Mouse (Mus musculus) cerebellum, postnatal 10 days (tissue): ENCODE measurements around the gene A730071L15Rik.
A peak's percentile ranks its signal among the peaks of the same experiment; 100 is the strongest.

ENCODE experiments used
- DNase-seq, 2 experiments: peaks; one replicate each; pipeline ENCODE4 v3.0.0; 2021; ENCODE audit warnings: mixed read lengths in 2 of 2

The A730071L15Rik gene

DNA sequence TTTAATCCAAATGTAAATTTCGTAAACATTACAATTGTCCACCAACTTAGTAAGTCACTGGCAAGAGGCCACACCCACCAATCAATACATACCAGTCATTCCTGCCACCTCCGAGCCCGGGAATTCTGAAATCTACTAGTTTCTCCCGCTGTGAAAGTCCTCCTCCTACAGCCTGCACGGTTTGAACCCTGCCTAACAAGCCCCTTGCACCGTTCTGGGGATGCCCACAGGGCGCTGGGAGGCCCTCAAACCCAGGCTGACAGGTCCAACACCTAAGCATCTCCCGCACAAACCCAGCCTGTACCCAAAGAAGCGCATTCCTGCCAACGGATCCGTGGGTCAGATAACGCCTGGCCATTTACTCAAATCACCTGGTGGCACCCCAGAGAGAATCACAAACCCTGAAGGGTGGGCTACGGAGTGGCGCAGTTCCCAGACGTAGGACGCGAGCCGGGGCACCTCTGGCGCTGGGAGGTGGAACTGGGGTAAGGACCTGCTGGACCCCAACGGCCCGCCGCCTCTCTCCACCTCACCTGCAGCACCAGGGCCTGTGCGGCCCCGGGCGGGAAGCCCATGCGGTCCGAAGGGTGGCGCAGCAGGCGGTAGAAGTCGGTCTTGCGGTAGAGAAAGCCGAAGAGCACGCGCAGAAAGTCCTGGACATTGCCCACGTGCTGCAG lies at the start of gene A730071L15Rik:
TSS of gene A730071L15Rik (plus strand) at position 620 of the 677 bp plus-strand sequence.
- DNase-seq, result peak in 1 of 2 experiments; percentile 22

DNA sequence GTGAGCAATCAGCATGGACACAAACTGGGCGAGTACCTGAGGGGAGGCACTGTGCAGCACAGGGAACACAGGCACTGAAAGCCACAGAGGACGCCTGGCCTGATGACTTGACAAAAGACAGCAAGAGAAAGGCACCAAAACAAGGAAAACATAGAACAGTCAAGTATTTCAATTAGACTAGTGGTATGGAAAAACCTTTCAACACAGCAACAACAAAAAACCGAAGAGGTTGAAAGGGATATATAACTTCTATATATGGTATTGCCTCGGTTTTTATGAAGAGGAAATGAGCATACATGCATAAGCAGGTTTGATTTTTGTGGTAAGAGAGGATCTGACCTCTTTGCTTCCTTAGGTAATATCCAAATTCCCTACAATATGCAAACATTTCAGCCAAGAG lies 47.0 kb upstream of the A730071L15Rik start:
- DNase-seq, result no peak

DNA sequence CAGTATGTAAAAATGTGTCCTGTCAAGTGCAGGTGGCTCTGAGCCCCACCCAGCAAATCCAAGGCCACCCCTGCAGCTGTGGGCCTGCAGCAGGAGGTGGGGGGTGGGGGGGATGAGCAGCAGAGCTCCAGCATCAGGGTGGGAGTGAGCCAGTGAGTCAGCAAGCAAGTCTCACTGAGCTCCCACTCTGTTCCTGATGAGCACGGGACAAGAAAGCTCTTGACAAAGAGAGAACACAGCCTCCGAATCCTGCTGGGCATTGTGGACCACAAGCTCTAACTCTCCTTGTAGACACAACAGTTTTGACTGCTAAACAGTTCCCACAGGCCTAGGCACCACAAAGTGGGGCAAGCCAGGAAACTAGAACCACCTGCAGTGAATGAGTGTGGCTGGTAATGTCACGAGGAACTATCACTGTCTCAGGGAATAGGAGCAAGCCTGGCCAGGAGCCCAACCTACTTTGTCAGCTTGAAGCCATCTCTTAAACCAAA lies 45.6 kb upstream of the A730071L15Rik start:
- peak; percentile 39 to 49 for DNase-seq

- peak; percentile 70 to 73 for DNase-seq
These were observed 43.2 kb upstream of the A730071L15Rik start for GRCm38 (mm10) chr11:6156651-6157050.

DNA sequence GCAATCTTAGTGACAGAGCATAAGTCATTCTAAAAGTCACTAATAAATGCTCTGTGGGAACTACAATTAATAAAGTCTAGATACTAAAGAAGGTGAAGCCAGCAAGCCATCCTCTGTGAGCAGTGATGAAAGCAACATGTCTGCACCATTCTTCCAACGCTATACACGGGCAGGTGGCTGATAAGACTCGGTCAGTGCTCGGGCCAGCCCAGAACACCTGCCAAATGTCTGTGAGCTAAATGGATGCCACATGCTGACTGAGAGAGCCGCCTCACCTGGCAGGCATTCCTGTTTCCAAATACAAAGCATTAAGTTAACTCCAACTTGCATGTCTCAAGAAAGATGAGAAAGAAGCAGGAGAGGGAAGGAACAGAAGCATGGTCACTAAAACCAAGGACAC lies 42.7 kb upstream of the A730071L15Rik start:
- DNase-seq, result peak; percentile 84

DNA sequence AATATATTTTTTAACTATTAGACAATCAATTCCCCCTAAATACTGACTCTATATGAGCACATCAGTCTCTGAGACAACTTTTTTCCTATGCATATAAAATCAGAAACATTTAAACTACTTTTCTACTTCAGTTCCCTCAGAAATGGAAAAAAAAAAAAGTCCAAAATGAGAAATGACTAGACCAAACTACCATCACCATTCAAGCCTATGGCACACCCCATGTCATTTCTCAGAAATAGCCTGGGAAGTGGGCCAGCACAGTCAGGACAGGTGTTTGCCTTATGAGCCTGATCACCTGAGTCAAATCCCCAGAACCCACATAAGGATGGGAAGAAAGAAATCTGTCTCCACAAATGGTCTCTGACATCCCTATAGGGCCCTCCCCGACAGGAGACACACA lies 41.3 kb upstream of the A730071L15Rik start:
- DNase-seq, result peak in 1 of 2 experiments; percentile 32

DNA sequence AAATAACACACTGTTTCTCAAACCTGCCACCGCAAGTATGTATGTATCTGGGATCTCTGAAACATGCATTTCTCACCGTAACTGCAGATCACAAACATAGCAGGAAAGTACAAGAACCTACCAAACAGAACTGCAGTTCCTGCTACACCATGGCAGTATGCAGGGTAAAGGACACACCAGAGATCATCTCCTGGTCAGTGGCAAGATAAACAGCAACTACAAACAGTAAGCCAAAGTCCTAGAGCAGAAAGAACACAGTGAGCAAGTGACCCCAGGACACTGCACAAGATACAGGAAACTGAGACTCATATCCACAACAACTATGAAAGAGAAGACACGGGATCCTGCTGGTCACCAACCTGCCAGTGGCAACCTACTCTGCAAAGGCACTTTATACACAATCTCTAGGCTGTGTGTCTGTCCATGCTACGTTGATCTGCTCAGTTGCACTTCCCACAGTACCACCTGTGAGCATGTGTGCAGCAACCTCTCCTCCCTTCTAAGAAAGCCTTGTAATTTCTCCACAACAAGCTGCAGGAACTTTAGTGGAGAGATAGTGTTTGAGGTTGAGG lies 40.0 kb upstream of the A730071L15Rik start:
- DNase-seq, result no peak

- DNase-seq, result no peak
These were observed 39.1 kb upstream of the A730071L15Rik start for GRCm38 (mm10) chr11:6160663-6161271.

- DNase-seq, result no peak
These were observed 38.3 kb upstream of the A730071L15Rik start for GRCm38 (mm10) chr11:6161549-6161948.

- DNase-seq, result no peak
These were observed 36.8 kb upstream of the A730071L15Rik start for GRCm38 (mm10) chr11:6163062-6163461.

DNA sequence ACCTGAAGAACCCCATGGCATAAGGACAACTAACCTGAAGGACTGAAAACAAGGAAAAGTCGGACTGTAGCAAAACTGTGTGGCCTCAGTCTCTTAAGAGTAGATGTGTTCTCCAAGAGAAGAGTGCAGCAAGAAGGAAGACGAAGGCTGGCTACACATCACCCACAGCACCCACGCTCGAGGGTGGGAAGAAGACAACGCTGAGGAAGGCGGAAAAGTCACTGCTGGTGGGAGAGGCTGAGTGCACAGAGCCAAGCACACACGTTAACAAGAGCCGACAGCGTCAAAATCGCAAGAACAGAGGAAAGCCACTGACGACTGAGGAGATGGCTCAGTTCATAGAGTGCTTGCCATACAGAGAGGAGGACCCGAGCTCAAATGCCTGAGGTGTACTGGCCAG lies 36.1 kb upstream of the A730071L15Rik start:
- DNase-seq, result no peak

- no peak for DNase-seq
These were observed 35.0 kb upstream of the A730071L15Rik start for GRCm38 (mm10) chr11:6164781-6165180.

DNA sequence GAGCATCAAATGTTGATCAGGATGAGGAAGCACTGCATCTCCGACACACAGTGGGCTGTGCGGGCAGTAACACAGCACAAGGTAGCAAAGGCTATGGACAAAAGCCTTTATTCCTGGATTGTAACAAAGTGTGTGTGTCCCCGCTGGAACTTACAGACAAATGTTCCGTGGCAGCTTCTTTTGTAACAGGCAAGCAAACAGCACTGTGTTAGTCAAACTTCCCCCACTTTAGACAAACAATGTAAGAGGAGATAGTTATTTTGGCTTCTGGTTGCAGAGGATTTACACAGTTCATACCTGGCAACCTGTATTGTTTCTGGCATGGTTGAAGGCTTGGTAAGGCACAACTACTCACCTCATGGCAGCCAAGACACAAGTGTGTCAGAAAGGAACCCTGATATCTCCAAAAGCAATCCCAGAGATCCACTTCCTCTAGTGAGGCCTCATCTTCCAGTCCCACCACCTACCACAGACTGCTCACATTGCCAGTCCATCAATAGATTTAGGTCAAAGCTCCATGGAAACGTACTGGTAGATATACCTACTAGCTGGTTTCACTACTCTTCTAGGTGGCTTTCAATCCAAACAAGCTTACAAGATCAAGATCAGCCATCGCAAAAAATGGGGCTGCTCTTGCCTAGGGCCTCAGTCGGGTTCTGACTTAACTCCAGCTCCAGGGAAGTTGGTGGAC lies 34.3 kb upstream of the A730071L15Rik start:
- no peak for DNase-seq

DNA sequence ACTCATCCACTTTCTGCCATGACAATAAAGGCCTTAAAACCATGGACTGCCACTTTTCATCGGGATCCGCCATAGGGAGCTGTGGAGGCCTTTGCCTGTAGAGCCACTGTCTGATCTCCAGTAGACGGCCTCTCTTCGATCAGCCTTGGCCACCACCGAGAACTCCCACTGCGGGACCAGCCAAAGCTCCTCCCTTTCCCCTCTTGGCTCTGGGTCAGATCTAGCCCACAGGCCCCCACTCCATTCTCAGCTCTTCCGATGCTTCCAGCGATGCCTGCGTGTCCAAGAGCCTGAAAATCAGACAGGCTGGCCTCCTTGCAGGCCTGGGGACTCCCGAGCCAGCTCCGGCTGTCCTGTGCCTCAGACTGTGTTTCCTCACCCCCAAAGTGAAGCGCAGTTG lies 33.5 kb upstream of the A730071L15Rik start:
- peak; percentile 66 to 77 for DNase-seq

- no peak for DNase-seq
These were observed 30.7 kb upstream of the A730071L15Rik start for GRCm38 (mm10) chr11:6169041-6169663.

- no peak for DNase-seq
These were observed 25.1 kb upstream of the A730071L15Rik start for GRCm38 (mm10) chr11:6174719-6175118.

DNA sequence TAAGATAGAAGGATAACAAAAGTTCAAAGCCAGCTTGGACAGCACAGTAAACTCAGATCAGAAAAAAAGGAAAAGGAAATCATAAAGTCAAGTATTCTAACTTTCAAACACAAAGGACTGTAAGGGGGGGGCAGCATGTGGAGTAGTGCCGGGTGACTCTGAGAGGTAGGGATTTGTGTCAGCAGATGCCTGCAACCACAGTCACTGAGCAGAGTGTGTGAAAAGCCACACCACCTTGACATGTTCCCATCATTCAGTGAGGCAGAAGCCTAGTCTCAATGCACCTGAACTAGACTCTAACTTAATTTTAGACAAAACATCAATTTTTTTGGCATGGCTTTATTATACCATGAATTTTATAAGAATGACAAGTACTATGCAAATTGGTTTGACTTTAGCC lies 24.3 kb upstream of the A730071L15Rik start:
- no peak for DNase-seq

DNA sequence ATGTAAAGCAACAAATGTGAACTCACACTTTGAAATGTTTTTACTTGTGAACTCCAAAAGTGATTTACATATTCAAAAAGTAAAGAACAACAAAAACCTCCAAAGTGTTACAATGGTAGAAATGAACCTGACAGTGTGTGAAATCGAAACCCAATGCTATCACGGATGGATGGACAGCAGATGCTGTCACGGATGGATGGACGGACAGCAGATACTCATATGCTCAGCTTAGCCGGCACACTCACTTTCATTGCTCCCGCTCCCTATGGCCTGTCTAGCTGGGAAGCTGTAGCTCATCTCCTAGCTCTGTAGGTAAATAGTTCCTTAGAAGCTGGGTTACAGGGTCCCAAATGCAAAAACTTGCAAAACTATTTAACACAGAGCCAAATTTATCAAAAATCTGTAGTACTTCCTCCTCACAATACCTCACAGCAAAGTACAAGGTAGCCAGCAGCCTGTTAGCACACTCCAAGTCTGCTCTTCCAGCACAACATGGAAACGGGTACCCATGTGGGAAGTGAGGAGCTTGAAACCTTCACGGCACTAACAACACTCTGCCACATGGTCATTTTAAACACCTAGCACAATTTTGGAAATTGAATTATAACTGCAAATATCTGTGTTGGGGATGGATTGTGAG lies 21.9 kb upstream of the A730071L15Rik start:
- DNase-seq, result peak in 1 of 2 experiments; percentile 41

GRCm38 (mm10) chr11:6178673-6179166 lies 21.1 kb upstream of the A730071L15Rik start:
- no peak for DNase-seq

- DNase-seq, result no peak
These were observed 20.6 kb upstream of the A730071L15Rik start for GRCm38 (mm10) chr11:6179194-6179593.

GRCm38 (mm10) chr11:6180811-6181399 lies 18.9 kb upstream of the A730071L15Rik start:
- DNase-seq, result no peak

GRCm38 (mm10) chr11:6183246-6183645 lies 16.6 kb upstream of the A730071L15Rik start:
- no peak for DNase-seq
